ENCODE assay signal across 1 mouse cellular context in genomic region chr15:100637661-100638060, GRCm38 (mm10).
TF ChIP-seq lines count a peak whose summit lies in the region.

No protein-coding gene starts in this region.

TF ChIP-seq in MEL, 35 proteins besides CTCF, POLR2A, EP300 and RAD21 (continued from another document):
- TF ChIP-seq TCF12 (IDR thresholded peaks at IDR 0.05; ENCODE audit: low read depth, low read length): 0 out of 2 replicates have a peak, but pooled peaks have one; percentile 5
- no peak for TF ChIP-seq NELFE (IDR thresholded peaks at IDR 0.05; ENCODE audit: low read depth, low read length)
- TF ChIP-seq E2F4 (IDR thresholded peaks at IDR 0.05; ENCODE audit: borderline replicate concordance, low read depth, low read length): no peak
- TF ChIP-seq NRF1 (IDR thresholded peaks at IDR 0.05; ENCODE audit: insufficient read depth, low read depth, low read length, poor library complexity, severe bottlenecking): no peak
- TF ChIP-seq MYB (IDR thresholded peaks at IDR 0.05; ENCODE audit: low read depth, low read length): no peak
- TF ChIP-seq JUND (IDR thresholded peaks at IDR 0.05; ENCODE audit: low read depth, low read length): no peak
- no peak for TF ChIP-seq POLR2AphosphoS5 (IDR thresholded peaks at IDR 0.05; ENCODE audit: borderline replicate concordance, low read depth, low read length)
- TF ChIP-seq USF2 (IDR thresholded peaks at IDR 0.05; ENCODE audit: borderline replicate concordance in 1 of 2, insufficient read depth in 1 of 2, low read depth in 1 of 2, low read length in 2 of 2): no peak
- TF ChIP-seq MAX (IDR thresholded peaks at IDR 0.05; ENCODE audit: low read length): no peak
- TF ChIP-seq TAL1 (IDR thresholded peaks at IDR 0.05; ENCODE audit: low read length): no peak
- no peak for TF ChIP-seq GATA1 (IDR thresholded peaks at IDR 0.05; ENCODE audit: low read depth, low read length)
- no peak for TF ChIP-seq UBTF (IDR thresholded peaks at IDR 0.05; ENCODE audit: borderline replicate concordance, insufficient read depth, low read depth, low read length)
- no peak for TF ChIP-seq CHD2 (IDR thresholded peaks at IDR 0.05; ENCODE audit: low read length)
- TF ChIP-seq ZMIZ1 (IDR thresholded peaks at IDR 0.05; ENCODE audit: low read depth, low read length): no peak
- TF ChIP-seq GABPA (IDR thresholded peaks at IDR 0.05; ENCODE audit: low read depth, low read length): no peak
